Mouse (Mus musculus) limb, embryonic 14.5 days (tissue): ENCODE measurements around the gene Frmpd3. TPM values are rescaled to one million over a fixed set of nuclear protein-coding genes. Genes with fewer than 3 reads are reported as not detected.

Experiments used
- ATAC-seq: fragments of 200-750 bp; cut with Nextera tagmentation; 2 replicates; pipeline ENCODE4 v1.8.0; 2017; ENCODE audit warnings: low read depth, moderate number of reproducible peaks, moderate TSS enrichment; ENCODE audit not compliant: low FRiP score
- DNase-seq: peaks from one replicate; pipeline ENCODE4 v3.0.0-alpha.2; 2015; ENCODE audit warnings: low spot score
- H3K27ac ChIP-seq: fragments of 300-500 bp; sonication (generic); replicated peaks from 2 replicates; pipeline ENCODE4 v1.5.1; 2014; ENCODE audit warnings: low read depth, mild to moderate bottlenecking, low read length, moderate library complexity, mixed read lengths
- H3K27me3 ChIP-seq: fragments of 300-500 bp; sonication (generic); 2 replicates; pipeline ENCODE4 v1.6.1; 2014; ENCODE audit warnings: low read length, mixed read lengths; ENCODE audit not compliant: control insufficient read depth, insufficient read depth
- H3K36me3 ChIP-seq: fragments of 300-500 bp; sonication (generic); 2 replicates; pipeline ENCODE4 v1.6.1; 2014; ENCODE audit warnings: mild to moderate bottlenecking, low read length, moderate library complexity, mixed read lengths; ENCODE audit not compliant: control insufficient read depth, insufficient read depth
- H3K4me1 ChIP-seq: fragments of 300-500 bp; sonication (generic); 2 replicates; pipeline ENCODE4 v1.6.1; 2014; ENCODE audit warnings: antibody characterized with exemption, low read length, mixed read lengths; ENCODE audit not compliant: control insufficient read depth, insufficient read depth
- H3K4me2 ChIP-seq: fragments of 300-500 bp; sonication (generic); replicated peaks from 2 replicates; pipeline ENCODE4 v1.6.1; 2014; ENCODE audit warnings: low read depth, mild to moderate bottlenecking, low read length, moderate library complexity; ENCODE audit not compliant: severe bottlenecking
- H3K4me3 ChIP-seq: fragments of 300-500 bp; sonication (generic); replicated peaks from 2 replicates; pipeline ENCODE4 v1.5.1; 2014; ENCODE audit warnings: low read length
- H3K9ac ChIP-seq: fragments of 300-500 bp; sonication (generic); 2 replicates; pipeline ENCODE4 v1.6.1; 2014; ENCODE audit warnings: mild to moderate bottlenecking, low read depth, low read length, moderate library complexity; ENCODE audit not compliant: severe bottlenecking
- H3K9me3 ChIP-seq: fragments of 300-500 bp; sonication (generic); 2 replicates; pipeline ENCODE4 v1.6.1; 2016; ENCODE audit warnings: low read length; ENCODE audit not compliant: control insufficient read depth
- POLR2A ChIP-seq: fragments of 200-500 bp; IDR thresholded peaks from 2 replicates; pipeline ENCODE4 v1.8.0; 2012; ENCODE audit warnings: inconsistent platforms, mild to moderate bottlenecking, moderate library complexity, borderline replicate concordance; ENCODE audit not compliant: insufficient read depth, insufficient read length; ENCODE audit errors: extremely low read depth
- WGBS: fragments of 180-500 bp; shearing (Covaris S2); extraction: QIAGEN DNeasy Blood & Tissue Kit; methylation state at CpG from one replicate; pipeline ENCODE4 v1.1.7; 2014; 5-methylcytosine and 5-hydroxymethylcytosine counted together
- polyA plus RNA-seq, 2 experiments: library from polyadenylated mRNA; depleted of rRNA in 1 of 2; stranded (reverse) in 1 of 2; unstranded in 1 of 2; fragments of >200 nt; fragmentation: Nextera tagmentation in 1 of 2; extraction: Ambion mirVana in 1 of 2; gene quantifications; 2 replicates each; pipeline versions ENCODE4 v1.2.1 to v1.2.3; 2012 to 2014

Frmpd3 gene
- polyA plus RNA-seq, 2 experiments: 0.56 to 1.1 TPM

GRCm38 (mm10) chrX:140430506-140430905 is 88.4 kb downstream of the Frmpd3 start:
- Histone ChIP-seq H3K9ac (no peak overlapping the region), H3K27me3 (no peaks in the 10 kb centered on the region), H3K27ac (no peak overlapping the region), H3K36me3 (no peaks in the 10 kb centered on the region), H3K4me3 (no peak overlapping the region), H3K4me1 (no peaks in the 10 kb centered on the region), H3K9me3 (no peaks in the 10 kb centered on the region), H3K4me2 (no peak overlapping the region)
- WGBS: 89% methylated on average over 10 of the region's 12 CpGs
- TF ChIP-seq POLR2A: no peak
- ATAC-seq: no peak
- no peak for DNase-seq

- Histone ChIP-seq H3K27me3 (no peaks in the 10 kb centered on the region), H3K4me2 (no peak overlapping the region), H3K9ac (no peak overlapping the region), H3K36me3 (no peaks in the 10 kb centered on the region), H3K9me3 (no peaks in the 10 kb centered on the region), H3K4me3 (no peak overlapping the region), H3K27ac (no peak overlapping the region), H3K4me1 (no peaks in the 10 kb centered on the region)
- DNase-seq: no peak
- WGBS: 73% methylated on average over 14 of the region's 15 CpGs
- no peak for ATAC-seq
- no peak for TF ChIP-seq POLR2A
Observed at GRCm38 (mm10) chrX:140431981-140432380, 89.9 kb downstream of the Frmpd3 start.

- H3K27ac ChIP-seq: no peak overlapping the region
- H3K36me3 ChIP-seq: no peaks in the 10 kb centered on the region
- no peak overlapping the region for H3K4me2 ChIP-seq
- no peak overlapping the region for H3K9ac ChIP-seq
- no peaks in the 10 kb centered on the region for H3K9me3 ChIP-seq
- H3K4me3 ChIP-seq: no peak overlapping the region
- DNase-seq (no peak), ATAC-seq (no peak)
- WGBS: 86% methylated on average over 11 of the region's 11 CpGs
- no peaks in the 10 kb centered on the region for H3K27me3 ChIP-seq
- no peaks in the 10 kb centered on the region for H3K4me1 ChIP-seq
- no peak for TF ChIP-seq POLR2A
Observed at GRCm38 (mm10) chrX:140432786-140433185, 90.7 kb downstream of the Frmpd3 start.

DNA sequence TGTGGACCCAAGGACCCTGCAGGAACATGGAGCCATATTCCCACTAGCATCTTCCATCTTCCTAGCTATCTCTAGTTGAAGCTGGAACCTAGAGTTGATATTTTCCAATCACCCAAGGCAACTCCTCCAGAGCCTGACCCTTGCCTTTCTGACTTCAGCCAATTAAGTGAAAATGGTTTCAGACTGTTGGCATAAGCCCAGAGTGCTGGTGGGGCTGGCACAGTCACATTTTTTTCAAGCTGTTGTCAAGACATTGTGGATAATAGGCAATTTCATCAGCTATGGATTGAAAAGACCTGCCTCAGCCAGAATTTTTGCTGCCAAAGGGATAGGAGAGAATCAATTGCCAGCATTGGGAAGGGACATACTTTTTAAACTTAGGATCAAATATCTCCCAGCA is 95.8 kb downstream of the Frmpd3 start:
- DNase-seq (no peak), ATAC-seq (no peak)
- Histone ChIP-seq H3K4me2 (no peak overlapping the region), H3K27ac (no peak overlapping the region), H3K27me3 (no peaks in the 10 kb centered on the region; the same call in 1 of the 2 replicates), H3K4me1 (no peaks in the 10 kb centered on the region), H3K9ac (no peak overlapping the region), H3K9me3 (no peaks in the 10 kb centered on the region), H3K36me3 (no peaks in the 10 kb centered on the region), H3K4me3 (no peak overlapping the region)
- no peak for TF ChIP-seq POLR2A

DNA sequence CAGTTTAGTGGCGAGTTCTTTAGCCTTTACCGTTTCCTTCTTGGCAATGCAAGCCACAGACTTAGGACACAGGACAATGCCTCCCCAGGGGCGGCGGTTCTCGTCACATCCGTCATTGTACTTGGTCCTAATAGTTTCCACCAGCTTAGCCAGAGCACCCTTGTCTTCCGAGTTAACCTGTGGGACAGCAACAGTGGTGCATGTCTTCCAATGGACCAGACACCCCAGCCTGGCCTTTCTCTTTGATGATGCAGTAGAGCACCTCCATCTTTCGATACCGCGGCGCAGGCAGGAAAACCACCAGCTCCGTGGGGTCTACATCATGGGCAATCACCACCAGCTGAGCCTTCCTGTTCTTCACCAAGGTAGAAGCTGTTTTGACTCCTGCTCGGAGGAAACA is 103.5 kb downstream of the Frmpd3 start:
- ATAC-seq (no peak), DNase-seq (no peak)
- Histone ChIP-seq H3K9me3 (no peaks in the 10 kb centered on the region), H3K27me3 (no peaks in the 10 kb centered on the region; the same call in 1 of the 2 replicates), H3K4me1 (no peaks in the 10 kb centered on the region), H3K36me3 (no peaks in the 10 kb centered on the region), H3K4me2 (no peak overlapping the region), H3K9ac (no peak overlapping the region), H3K4me3 (no peak overlapping the region), H3K27ac (no peak overlapping the region)
- 75% methylated on average over 11 of the region's 13 CpGs for WGBS
- TF ChIP-seq POLR2A: no peak

DNA sequence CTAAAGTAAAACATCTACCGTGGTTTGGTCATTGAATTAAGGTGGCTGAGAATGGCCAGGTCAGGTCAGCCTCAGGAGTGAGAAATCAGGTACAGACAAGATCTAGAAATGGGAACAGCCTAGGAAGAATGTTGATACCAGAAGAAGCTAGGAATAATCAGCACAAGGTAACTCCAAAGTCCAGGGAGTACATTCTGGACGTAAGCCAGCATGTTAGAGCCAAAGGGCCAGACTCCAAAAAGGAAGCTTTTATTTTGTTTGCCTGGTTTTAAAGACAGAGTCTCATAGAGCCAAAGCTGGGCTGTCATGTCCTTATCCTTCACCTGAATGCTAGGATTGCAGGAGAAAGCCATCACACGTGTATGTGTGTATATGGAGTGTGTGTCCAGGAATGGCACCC is 108.0 kb downstream of the Frmpd3 start:
- H3K4me3 ChIP-seq: no peak overlapping the region

More for the DNA sequence above, 108.0 kb downstream of the Frmpd3 start:
- ATAC-seq: no peak
- H3K36me3 ChIP-seq: no peaks in the 10 kb centered on the region
- no peak for DNase-seq
- H3K27ac ChIP-seq: no peak overlapping the region
- H3K9me3 ChIP-seq: no peaks in the 10 kb centered on the region
- WGBS: 77% methylated on average over 3 of the region's 3 CpGs
- H3K9ac ChIP-seq: no peak overlapping the region
- no peaks in the 10 kb centered on the region for H3K4me1 ChIP-seq
- TF ChIP-seq POLR2A: no peak
- no peak overlapping the region for H3K4me2 ChIP-seq
- no peaks in the 10 kb centered on the region for H3K27me3 ChIP-seq
